9 mouse cellular contexts compared by ENCODE assay signal in genomic region chr1:176355342-176355741, GRCm38 (mm10).
A peak's percentile ranks its signal among the peaks of the same experiment; 100 is the strongest.
DNase-seq lines count a peak whose midpoint lies in the region; ATAC-seq and TF ChIP-seq lines count a peak whose summit lies in the region.
"Had no signal": no experiment of that assay in that cellular context is flagged by ENCODE, and none has a peak within 500 bp of the region (broad histone marks: within the 10 kb centered on the region; RNA-seq: fewer than 3 reads in every experiment).

No protein-coding gene starts in this region.

- 0 out of 2 replicates have a peak overlapping the region, but pooled peaks have one; percentile 1 for H3K4me3 ChIP-seq in midbrain, postnatal 0 days (ENCODE audit: low read depth, low read length)
- H3K4me3 ChIP-seq: heart, embryonic 13.5 days had no signal

- peaks cover 3% of the 10 kb centered on the region; the same call in 1 of the 2 replicates for H3K4me1 ChIP-seq in midbrain, postnatal 0 days (ENCODE audit: insufficient read depth, low read length)
- H3K4me1 ChIP-seq: heart, embryonic 13.5 days had no signal

- peak; percentile 93 for ATAC-seq in midbrain, postnatal 0 days (ENCODE audit: low FRiP score)
- no peak for ATAC-seq in erythroid progenitor cell, adult 5-6 weeks (replicated peaks; ENCODE audit: low FRiP score, poor library complexity, severe bottlenecking)

- peak overlapping the region; percentile 55; the same call in 1 of the 2 replicates for H3K27ac ChIP-seq in midbrain, postnatal 0 days (ENCODE audit: low read depth, low read length)
- H3K27ac ChIP-seq: heart, embryonic 13.5 days; liver, embryonic 14.5 days had no signal

- WGBS in midbrain, postnatal 0 days = 24% methylated on average over 12 of the region's 12 CpGs

- peak; percentile 44 for TF ChIP-seq CTCF in midbrain, postnatal 0 days (IDR thresholded peaks at IDR 0.05)

- H3K9ac ChIP-seq in midbrain, postnatal 0 days (replicated peaks; ENCODE audit: low read length, poor library complexity, severe bottlenecking) = no peak overlapping the region
- H3K9ac ChIP-seq: heart, embryonic 13.5 days; liver, embryonic 14.5 days had no signal

- no peaks in the 10 kb centered on the region for H3K27me3 ChIP-seq in midbrain, postnatal 0 days (ENCODE audit: insufficient read depth, low read length)
- H3K27me3 ChIP-seq: heart, embryonic 13.5 days had no signal

- DNase-seq in cerebellum, adult 8-10 months = peak; percentile 1
- peak; percentile 22 to 25 for DNase-seq in cerebellum, postnatal 4 days (ENCODE audit: low spot score in 2 of 2)
- DNase-seq in layer of hippocampus, adult 9-11 months = peak; percentile 4
- DNase-seq in midbrain, postnatal 0 days (ENCODE audit: low spot score) = peak; percentile 84
- DNase-seq in thymus, postnatal 25 days = no peak
- no peak for DNase-seq in urinary bladder, postnatal 14 days (ENCODE audit: low spot score)

- peak overlapping the region; percentile 34; the same call in 1 of the 2 replicates for H3K4me2 ChIP-seq in midbrain, postnatal 0 days (ENCODE audit: low read depth, low read length, poor library complexity, severe bottlenecking)
- H3K4me2 ChIP-seq: heart, embryonic 13.5 days had no signal

- no peaks in the 10 kb centered on the region for H3K9me3 ChIP-seq in midbrain, postnatal 0 days (ENCODE audit: low read length)
- H3K9me3 ChIP-seq: heart, embryonic 13.5 days had no signal

- H3K36me3 ChIP-seq in midbrain, postnatal 0 days (ENCODE audit: insufficient read depth, low read length) = no peaks in the 10 kb centered on the region
- H3K36me3 ChIP-seq: heart, embryonic 13.5 days had no signal

Comparison
In these comparisons a context has a peak if more than half of its experiments do, and no peak if none do; other contexts are left out.
1. DNase-seq: peak in cerebellum, adult 8-10 months (single experiment), cerebellum, postnatal 4 days (2 of 2), layer of hippocampus, adult 9-11 months (single experiment) and midbrain, postnatal 0 days (single experiment); none in thymus, postnatal 25 days (single experiment) and urinary bladder, postnatal 14 days (single experiment).